Mouse (Mus musculus) small intestine, adult 2 months (tissue): ENCODE measurements around the gene Igfbp4.

Source experiments
- CTCF ChIP-seq: fragments of 200-500 bp; IDR thresholded peaks from 2 replicates; pipeline ENCODE4 v1.5.1; 2012; ENCODE audit warnings: low read depth, mild to moderate bottlenecking, control low read depth, inconsistent platforms, low read length, moderate library complexity, mixed read lengths; ENCODE audit not compliant: insufficient replicate concordance, insufficient read length; ENCODE audit errors: extremely low read depth
- POLR2A ChIP-seq: fragments of 200-500 bp; IDR thresholded peaks from 2 replicates; pipeline ENCODE4 v1.6.1; 2012; ENCODE audit warnings: low read depth, mild to moderate bottlenecking, control low read depth, inconsistent platforms, low read length, moderate library complexity

DNA sequence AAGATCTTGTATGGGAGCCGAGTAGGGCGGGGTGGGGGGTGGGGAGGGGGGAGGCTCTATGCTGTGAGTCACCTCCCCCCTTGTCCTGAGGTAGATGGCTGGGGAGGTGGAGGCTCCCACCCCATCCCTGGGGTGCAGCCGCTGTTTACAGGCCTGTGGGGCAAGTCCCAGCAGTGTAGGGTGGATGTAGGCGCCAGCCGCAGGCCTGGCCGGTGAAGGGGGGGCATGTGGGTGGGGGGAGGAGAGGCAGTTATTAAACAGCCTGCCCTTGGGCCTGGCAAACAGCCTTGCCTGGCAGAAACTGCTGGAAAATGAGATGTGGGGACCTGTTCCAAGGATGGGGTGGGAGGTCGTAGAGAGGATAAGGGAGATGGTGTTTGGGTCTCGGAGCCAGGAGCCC lies 41.1 kb downstream of the Igfbp4 start:
- TF ChIP-seq CTCF (no peak), POLR2A (no peak)
